Mouse (Mus musculus): ENCODE data around the gene Tmem62. TPM values are rescaled to one million over a fixed set of nuclear protein-coding genes. Genes with fewer than 3 reads are reported as not detected.
A peak's percentile ranks its signal among the peaks of the same experiment; 100 is the strongest.

Tmem62 gene
- 2.3 and 2.9 TPM in 2 replicates for polyA plus RNA-seq (2016; fragmentation: Nextera tagmentation; extraction: Ambion mirVana)

- peak; percentile 52; the same call in 1 of the 2 replicates for ATAC-seq (ENCODE audit: insufficient number of reproducible peaks, insufficient read depth, low FRiP score, low TSS enrichment)
- Histone ChIP-seq H3K27ac (no peak within 1 kb of the TSS), H3K4me3 (peak within 1 kb of the TSS; percentile 67), H3K4me1 (no peaks in the 10 kb centered on the region), H3K4me2 (replicated peaks) (peak within 1 kb of the TSS; percentile 72), H3K9ac (peak within 1 kb of the TSS; percentile 56), H3K9me3 (no peaks in the 10 kb centered on the region), H3K36me3 (no peaks in the 10 kb centered on the region), H3K27me3 (0 out of 2 replicates have a peak, but pooled peaks cover 3% of the 10 kb centered on the region)
- WGBS = 2% methylated on average over 62 of the region's 71 CpGs
Measured at GRCm38 (mm10) chr2:120976990-120977925, at the start of gene Tmem62. Tmem62 (plus strand) TSS chr2:120977017.

- Histone ChIP-seq H3K4me2 (replicated peaks) (no peak overlapping the region), H3K9ac (no peak overlapping the region), H3K36me3 (peaks cover 47% of the 10 kb centered on the region), H3K4me3 (no peak overlapping the region), H3K4me1 (no peaks in the 10 kb centered on the region), H3K27ac (no peak overlapping the region), H3K9me3 (no peaks in the 10 kb centered on the region), H3K27me3 (no peaks in the 10 kb centered on the region)
- no peak for ATAC-seq (ENCODE audit: insufficient number of reproducible peaks, insufficient read depth, low FRiP score, low TSS enrichment)
- WGBS = 93% methylated on average over 3 of the region's 3 CpGs
Measured at GRCm38 (mm10) chr2:120933038-120933437, 43.8 kb upstream of the Tmem62 start.

GRCm38 (mm10) chr2:120951208-120951607 lies 25.6 kb upstream of the Tmem62 start:
- WGBS = 89% methylated on average over 5 of the region's 5 CpGs
- Histone ChIP-seq H3K27ac (no peak overlapping the region), H3K9me3 (no peaks in the 10 kb centered on the region), H3K36me3 (peaks cover 42% of the 10 kb centered on the region), H3K9ac (no peak overlapping the region), H3K4me1 (no peaks in the 10 kb centered on the region), H3K4me2 (replicated peaks) (no peak overlapping the region), H3K27me3 (no peaks in the 10 kb centered on the region), H3K4me3 (no peak overlapping the region)
- no peak for ATAC-seq (ENCODE audit: insufficient number of reproducible peaks, insufficient read depth, low FRiP score, low TSS enrichment)

GRCm38 (mm10) chr2:120952176-120952938 lies 24.5 kb upstream of the Tmem62 start:
- WGBS = 69% methylated on average over 2 of the region's 2 CpGs
- Histone ChIP-seq H3K4me3 (no peak overlapping the region), H3K9ac (no peak overlapping the region), H3K9me3 (no peaks in the 10 kb centered on the region), H3K4me1 (no peaks in the 10 kb centered on the region), H3K4me2 (replicated peaks) (no peak overlapping the region), H3K27ac (no peak overlapping the region), H3K36me3 (peaks cover 33% of the 10 kb centered on the region), H3K27me3 (no peaks in the 10 kb centered on the region)
- ATAC-seq (ENCODE audit: insufficient number of reproducible peaks, insufficient read depth, low FRiP score, low TSS enrichment) = no peak

- H3K4me1 ChIP-seq = no peaks in the 10 kb centered on the region
- peaks cover 13% of the 10 kb centered on the region for H3K36me3 ChIP-seq
- H3K4me3 ChIP-seq = no peak overlapping the region
- no peaks in the 10 kb centered on the region for H3K27me3 ChIP-seq
- H3K9ac ChIP-seq = no peak overlapping the region
- WGBS = 93% methylated on average over 2 of the region's 2 CpGs
- no peak overlapping the region for H3K27ac ChIP-seq
- no peak overlapping the region for H3K4me2 ChIP-seq (replicated peaks)
- H3K9me3 ChIP-seq = no peaks in the 10 kb centered on the region
- ATAC-seq (ENCODE audit: insufficient number of reproducible peaks, insufficient read depth, low FRiP score, low TSS enrichment) = no peak
Measured at GRCm38 (mm10) chr2:120959363-120959762, 17.5 kb upstream of the Tmem62 start.

GRCm38 (mm10) chr2:120959827-120960226 lies 17.0 kb upstream of the Tmem62 start:
- Histone ChIP-seq H3K9me3 (no peaks in the 10 kb centered on the region), H3K4me2 (replicated peaks) (no peak overlapping the region), H3K9ac (no peak overlapping the region), H3K4me1 (no peaks in the 10 kb centered on the region), H3K36me3 (peaks cover 8% of the 10 kb centered on the region), H3K27ac (no peak overlapping the region), H3K4me3 (no peak overlapping the region), H3K27me3 (no peaks in the 10 kb centered on the region)
- 96% methylated on average over 5 of the region's 5 CpGs for WGBS
- no peak for ATAC-seq (ENCODE audit: insufficient number of reproducible peaks, insufficient read depth, low FRiP score, low TSS enrichment)

GRCm38 (mm10) chr2:120960261-120960660 lies 16.6 kb upstream of the Tmem62 start:
- Histone ChIP-seq H3K4me1 (no peaks in the 10 kb centered on the region), H3K4me2 (replicated peaks) (no peak overlapping the region), H3K4me3 (no peak overlapping the region), H3K27me3 (no peaks in the 10 kb centered on the region), H3K9ac (no peak overlapping the region), H3K27ac (no peak overlapping the region), H3K9me3 (no peaks in the 10 kb centered on the region), H3K36me3 (peaks cover 8% of the 10 kb centered on the region; the same call in 1 of the 2 replicates)
- no peak for ATAC-seq (ENCODE audit: insufficient number of reproducible peaks, insufficient read depth, low FRiP score, low TSS enrichment)
- 90% methylated on average over 1 of the region's 1 CpGs for WGBS

- ATAC-seq (ENCODE audit: insufficient number of reproducible peaks, insufficient read depth, low FRiP score, low TSS enrichment) = no peak
- no peaks in the 10 kb centered on the region for H3K9me3 ChIP-seq
- H3K27me3 ChIP-seq = no peaks in the 10 kb centered on the region
- no peak overlapping the region for H3K4me3 ChIP-seq
- no peak overlapping the region for H3K27ac ChIP-seq
- WGBS = 91% methylated on average over 7 of the region's 7 CpGs
- no peak overlapping the region for H3K4me2 ChIP-seq (replicated peaks)
- H3K9ac ChIP-seq = no peak overlapping the region
- H3K36me3 ChIP-seq = peaks cover 8% of the 10 kb centered on the region; the same call in 1 of the 2 replicates
- no peaks in the 10 kb centered on the region for H3K4me1 ChIP-seq
Measured at GRCm38 (mm10) chr2:120963110-120963509, 13.7 kb upstream of the Tmem62 start.

- no peak for ATAC-seq (ENCODE audit: insufficient number of reproducible peaks, insufficient read depth, low FRiP score, low TSS enrichment)
- H3K4me3 ChIP-seq = no peak overlapping the region
- no peaks in the 10 kb centered on the region for H3K27me3 ChIP-seq
- 88% methylated on average over 3 of the region's 3 CpGs for WGBS
- no peak overlapping the region for H3K4me2 ChIP-seq (replicated peaks)
- no peak overlapping the region for H3K27ac ChIP-seq
- no peak overlapping the region for H3K9ac ChIP-seq
- H3K4me1 ChIP-seq = 0 out of 2 replicates have a peak, but pooled peaks cover 4% of the 10 kb centered on the region
- no peaks in the 10 kb centered on the region for H3K9me3 ChIP-seq
- no peaks in the 10 kb centered on the region for H3K36me3 ChIP-seq
Measured at GRCm38 (mm10) chr2:120965486-120965885, 11.3 kb upstream of the Tmem62 start.

- Histone ChIP-seq H3K4me1 (0 out of 2 replicates have a peak, but pooled peaks cover 4% of the 10 kb centered on the region), H3K4me2 (replicated peaks) (peak overlapping the region; percentile 59), H3K27me3 (no peaks in the 10 kb centered on the region), H3K27ac (peak overlapping the region; percentile 58), H3K36me3 (no peaks in the 10 kb centered on the region), H3K4me3 (peak overlapping the region; percentile 66), H3K9ac (peak overlapping the region; percentile 66), H3K9me3 (no peaks in the 10 kb centered on the region)
- WGBS = under 1% methylated on average over 23 of the region's 23 CpGs
- no peak for ATAC-seq (ENCODE audit: insufficient number of reproducible peaks, insufficient read depth, low FRiP score, low TSS enrichment)
Measured at GRCm38 (mm10) chr2:120970045-120970539, 6.7 kb upstream of the Tmem62 start.

- Histone ChIP-seq H3K27me3 (no peaks in the 10 kb centered on the region), H3K4me3 (peak within 1 kb of the TSS; percentile 66), H3K9ac (peak within 1 kb of the TSS; percentile 66), H3K9me3 (no peaks in the 10 kb centered on the region), H3K4me1 (0 out of 2 replicates have a peak, but pooled peaks cover 4% of the 10 kb centered on the region), H3K4me2 (replicated peaks) (peak within 1 kb of the TSS; percentile 59), H3K27ac (peak within 1 kb of the TSS; percentile 58), H3K36me3 (no peaks in the 10 kb centered on the region)
- peak; percentile 72; the same call in 1 of the 2 replicates for ATAC-seq (ENCODE audit: insufficient number of reproducible peaks, insufficient read depth, low FRiP score, low TSS enrichment)
- WGBS = under 1% methylated on average over 39 of the region's 39 CpGs
Measured at GRCm38 (mm10) chr2:120970559-120971080, 6.2 kb upstream of the Tmem62 start, which contains the start of gene Ubr1. Ubr1 (minus strand) TSS chr2:120970715.

Measured in embryonic facial prominence, embryonic 12.5 days (tissue).